Mouse (Mus musculus): ENCODE results near the gene Lrrc4.

- TF ChIP-seq CTCF (IDR thresholded peaks at IDR 0.05; ENCODE audit: extremely low read depth, insufficient read depth, low read length) = no peak
- TF ChIP-seq POLR2A (IDR thresholded peaks at IDR 0.05; ENCODE audit: extremely low read depth, insufficient read depth, low read length) = no peak
These were observed 5.7 kb downstream of the Lrrc4 start for GRCm38 (mm10) chr6:28825894-28826293.

Data from cortical plate, adult 2 months (tissue).